In the genomic region with DNA sequence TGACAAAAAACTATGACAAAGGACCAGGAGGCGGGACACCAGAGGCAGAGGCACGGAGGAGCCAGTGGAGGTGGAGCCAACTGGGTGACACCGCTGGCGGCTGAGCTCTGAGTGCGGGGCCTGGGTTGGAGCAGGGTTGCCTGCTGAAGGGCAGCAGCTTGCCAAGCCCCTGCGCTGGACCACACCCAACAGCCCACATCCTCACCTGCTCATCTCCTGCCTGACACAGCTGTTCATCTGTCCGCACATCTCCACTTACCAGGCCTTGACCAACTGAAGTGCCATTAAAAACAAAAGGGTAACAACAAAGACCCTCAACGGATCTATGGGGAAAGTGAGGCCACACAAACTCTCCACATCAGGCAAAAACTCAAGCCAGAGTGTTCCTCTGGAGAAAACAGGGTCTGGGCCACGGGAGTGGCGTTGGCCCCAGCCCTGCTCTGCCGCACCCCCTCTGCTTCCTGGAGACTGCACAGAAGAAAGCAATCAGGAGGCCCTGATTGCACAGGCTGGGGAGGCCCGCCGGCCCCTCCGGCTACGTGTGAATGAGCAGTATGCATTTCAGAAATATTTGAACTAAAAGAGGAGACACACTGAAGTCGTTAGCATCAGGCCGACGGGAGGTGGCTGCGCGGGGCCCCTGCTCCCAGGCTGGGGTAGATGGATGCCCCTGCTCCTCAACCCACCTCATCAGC, we compare ENCODE assay signal across 12 mouse cellular contexts. TPM values are rescaled to one million over a fixed set of nuclear protein-coding genes. Genes with fewer than 3 reads are reported as not detected.
A peak's percentile ranks its signal among the peaks of the same experiment; 100 is the strongest.
DNase-seq lines count a peak whose midpoint lies in the region; ATAC-seq and TF ChIP-seq lines count a peak whose summit lies in the region.
"Had no signal": no experiment of that assay in that cellular context is flagged by ENCODE, and none has a peak within 500 bp of the region (broad histone marks: within the 10 kb centered on the region; RNA-seq: fewer than 3 reads in every experiment).

No protein-coding gene starts in this region.

- peak; percentile 40 for DNase-seq in adrenal gland, postnatal 10 days
- no peak for DNase-seq in adrenal gland, adult 8-10 months
- no peak for DNase-seq in hindbrain, embryonic 10.5 days (ENCODE audit: low spot score)
- DNase-seq in MN1 (ENCODE audit: low spot score): no peak
- DNase-seq in urinary bladder, adult 18-20 months (ENCODE audit: low spot score in 2 of 2): no peak
- DNase-seq: cerebellum, adult 8-10 months had no signal

- no peak for TF ChIP-seq CTCF in E14TG2a.4 (conservative IDR thresholded peaks at IDR 0.05; ENCODE audit: low read length)

- no peaks in the 10 kb centered on the region for H3K9me3 ChIP-seq in hindbrain, embryonic 10.5 days
- no peaks in the 10 kb centered on the region for H3K9me3 ChIP-seq in hindbrain, embryonic 16.5 days (ENCODE audit: control insufficient read depth, low read length)
- no peaks in the 10 kb centered on the region for H3K9me3 ChIP-seq in E14TG2a.4 (ENCODE audit: low read length)
- no peaks in the 10 kb centered on the region for H3K9me3 ChIP-seq in intestine, embryonic 16.5 days (ENCODE audit: control insufficient read depth, low read length)
- H3K9me3 ChIP-seq: heart, embryonic 12.5 days; liver, embryonic 15.5 days had no signal

- peaks cover 96% of the 10 kb centered on the region for H3K4me1 ChIP-seq in hindbrain, embryonic 10.5 days (replicated peaks)
- peaks cover 48% of the 10 kb centered on the region for H3K4me1 ChIP-seq in hindbrain, embryonic 16.5 days (ENCODE audit: control insufficient read depth, insufficient read depth, low read depth, low read length)
- peaks cover 67% of the 10 kb centered on the region for H3K4me1 ChIP-seq in E14TG2a.4 (replicated peaks; ENCODE audit: low read depth, low read length)
- H3K4me1 ChIP-seq in intestine, embryonic 16.5 days (ENCODE audit: control insufficient read depth, insufficient read depth, low read length): peaks cover 36% of the 10 kb centered on the region
- H3K4me1 ChIP-seq: liver, embryonic 15.5 days had no signal

- peaks cover 28% of the 10 kb centered on the region for H3K36me3 ChIP-seq in hindbrain, embryonic 10.5 days
- H3K36me3 ChIP-seq in hindbrain, embryonic 16.5 days (ENCODE audit: control insufficient read depth, insufficient read depth, low read length): no peaks in the 10 kb centered on the region
- H3K36me3 ChIP-seq in E14TG2a.4 (ENCODE audit: insufficient read depth, low read length): no peaks in the 10 kb centered on the region
- H3K36me3 ChIP-seq in intestine, embryonic 16.5 days (ENCODE audit: control insufficient read depth, insufficient read depth, low read length): no peaks in the 10 kb centered on the region
- H3K36me3 ChIP-seq: heart, embryonic 12.5 days; liver, embryonic 15.5 days had no signal

- no peaks in the 10 kb centered on the region; the same call in 1 of the 2 replicates for H3K27me3 ChIP-seq in hindbrain, embryonic 10.5 days (ENCODE audit: insufficient read depth, poor library complexity, severe bottlenecking)
- no peaks in the 10 kb centered on the region for H3K27me3 ChIP-seq in hindbrain, embryonic 16.5 days (replicated peaks; ENCODE audit: control insufficient read depth, insufficient read depth, low read length)
- peaks cover 45% of the 10 kb centered on the region for H3K27me3 ChIP-seq in E14TG2a.4 (ENCODE audit: insufficient read depth, low read length)
- H3K27me3 ChIP-seq in intestine, embryonic 16.5 days (replicated peaks; ENCODE audit: control insufficient read depth, insufficient read depth, low read length): no peaks in the 10 kb centered on the region
- H3K27me3 ChIP-seq: liver, embryonic 15.5 days had no signal

- WGBS in hindbrain, embryonic 10.5 days: 75% methylated on average over 20 of the region's 20 CpGs
- WGBS in hindbrain, embryonic 16.5 days: 73% methylated on average over 20 of the region's 20 CpGs
- 63% methylated on average over 20 of the region's 20 CpGs for WGBS in intestine, embryonic 16.5 days

- H3K9ac ChIP-seq in hindbrain, embryonic 16.5 days (ENCODE audit: low read depth, low read length): no peak overlapping the region
- H3K9ac ChIP-seq in intestine, embryonic 16.5 days (ENCODE audit: low read depth, low read length): no peak overlapping the region
- H3K9ac ChIP-seq: heart, embryonic 12.5 days; liver, embryonic 15.5 days had no signal

- no peak for ATAC-seq in hindbrain, embryonic 16.5 days
- peak; percentile 79 for ATAC-seq in intestine, embryonic 16.5 days

- H3K4me3 ChIP-seq in hindbrain, embryonic 10.5 days: no peak overlapping the region
- H3K4me3 ChIP-seq in hindbrain, embryonic 16.5 days (ENCODE audit: low read length): no peak overlapping the region
- H3K4me3 ChIP-seq in E14TG2a.4 (replicated peaks; ENCODE audit: low read length): peak overlapping the region; percentile 54
- no peak overlapping the region for H3K4me3 ChIP-seq in intestine, embryonic 16.5 days (ENCODE audit: low read length)
- H3K4me3 ChIP-seq: heart, embryonic 12.5 days; liver, embryonic 15.5 days had no signal

- no peak overlapping the region for H3K4me2 ChIP-seq in hindbrain, embryonic 16.5 days (ENCODE audit: low read length)
- no peak overlapping the region for H3K4me2 ChIP-seq in intestine, embryonic 16.5 days (ENCODE audit: low read depth, low read length)
- H3K4me2 ChIP-seq: heart, embryonic 12.5 days; liver, embryonic 15.5 days; midbrain, embryonic 11.5 days had no signal

- H3K27ac ChIP-seq in hindbrain, embryonic 10.5 days: peak overlapping the region; percentile 69
- H3K27ac ChIP-seq in hindbrain, embryonic 16.5 days (ENCODE audit: low read depth, low read length): no peak overlapping the region
- H3K27ac ChIP-seq in intestine, embryonic 16.5 days (ENCODE audit: low read length): peak overlapping the region; percentile 45; the same call in 1 of the 2 replicates
- H3K27ac ChIP-seq: liver, embryonic 15.5 days had no signal

RNA-seq across cellular contexts. Expression of a gene that starts 55.4 kb away (rescaled TPM):
- total RNA-seq in adrenal gland, postnatal 10 days (2021): 10 to 100 TPM in 1 of 2 experiments, 1 to 10 TPM in 1; 8.5 to 12.4 TPM
- 10 to 100 TPM; 20.6 to 36.8 (median 29.4) TPM for total RNA-seq in adrenal gland, adult 8-10 months (2022)
- 13.4 and 21.5 TPM in 2 replicates for polyA plus RNA-seq in hindbrain, embryonic 10.5 days (2016; fragmentation: Nextera tagmentation; extraction: Ambion mirVana)
- 7.8 and 10.1 TPM in 2 replicates for polyA plus RNA-seq in hindbrain, embryonic 16.5 days (2015; fragmentation: Nextera tagmentation; extraction: Ambion mirVana)
- 3.1 and 3.5 TPM in 2 replicates for polyA plus RNA-seq in intestine, embryonic 16.5 days (2015; fragmentation: Nextera tagmentation; extraction: Ambion mirVana)
